Mouse (Mus musculus): ENCODE measurements at regions not wholly inside any gene's neighbourhood (a gene's known extent, or its start where the extent isn't known, plus 50 kb on each side); places are given as distances from the start of the nearest gene placed in this dataset.

DNA sequence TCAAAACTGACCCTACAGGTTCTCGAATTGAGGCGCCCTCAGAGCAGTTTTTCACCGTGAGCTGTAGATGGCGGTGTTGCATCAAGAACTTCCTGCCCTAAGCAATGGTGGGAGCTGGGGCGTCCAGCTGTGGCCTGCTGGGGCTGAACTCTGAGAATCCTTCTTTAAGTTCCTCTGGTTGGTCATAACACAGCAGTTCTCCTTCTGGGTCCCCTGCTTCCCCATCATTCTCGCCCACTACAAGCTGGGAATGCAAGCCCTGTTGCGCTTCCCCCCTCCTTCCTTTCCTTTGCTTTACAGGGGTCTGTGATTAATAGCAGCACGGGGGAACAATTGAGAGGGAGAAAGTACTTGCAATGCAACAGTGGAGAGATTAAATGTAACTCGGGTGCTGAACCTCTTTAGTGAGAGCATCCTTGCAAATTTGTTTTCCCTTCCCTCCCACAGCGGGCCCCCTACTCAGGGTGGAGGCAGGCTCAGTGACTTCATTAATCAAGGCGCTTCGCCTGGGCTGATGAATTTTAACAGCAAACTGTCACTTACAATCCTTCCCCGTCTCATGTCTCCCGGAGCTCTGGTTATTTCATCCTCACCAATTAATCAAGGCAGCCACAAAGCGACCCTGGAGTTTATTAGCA, 794.3 kb upstream of the Api5 start:
- Histone ChIP-seq H3K9me3 (ENCODE audit: control insufficient read depth, low read length) (no peaks in the 10 kb centered on the region), H3K27me3 (ENCODE audit: control insufficient read depth, insufficient read depth, low read length) (no peaks in the 10 kb centered on the region), H3K4me3 (ENCODE audit: low read depth, low read length) (no peak overlapping the region), H3K9ac (ENCODE audit: low read length) (no peak overlapping the region), H3K4me2 (ENCODE audit: low read depth, severe bottlenecking) (peak overlapping the region; percentile 40), H3K36me3 (ENCODE audit: control insufficient read depth, insufficient read depth, low read length) (no peaks in the 10 kb centered on the region), H3K27ac (replicated peaks; ENCODE audit: low read depth, low read length) (no peak overlapping the region), H3K4me1 (ENCODE audit: control insufficient read depth, insufficient read depth, low read length) (no peaks in the 10 kb centered on the region)
- 1% methylated on average over 15 of the region's 15 CpGs for WGBS
- ATAC-seq (ENCODE audit: insufficient number of reproducible peaks, low FRiP score, low TSS enrichment, low read depth) (peak; percentile 87), DNase-seq (ENCODE audit: low spot score) (peak; percentile 87)

DNA sequence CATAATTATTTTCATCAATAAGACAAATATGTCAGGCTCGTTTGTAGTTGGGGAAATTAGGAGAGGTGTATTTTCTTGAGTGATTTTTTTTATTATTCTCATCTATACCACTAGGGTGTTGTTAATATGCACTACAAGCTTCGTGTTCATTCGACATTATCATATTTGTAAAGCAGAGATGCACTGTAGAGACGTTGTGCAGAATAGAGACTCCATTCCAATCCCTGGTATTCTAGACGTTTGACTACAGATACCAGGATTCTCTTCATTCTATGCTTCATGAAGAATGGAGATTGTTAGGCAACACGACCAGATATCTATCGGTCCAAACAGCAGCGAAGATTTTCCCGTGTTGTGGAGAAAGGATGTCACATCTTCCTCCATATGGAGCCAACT, 793.8 kb upstream of the Api5 start:
- no peaks in the 10 kb centered on the region for H3K9me3 ChIP-seq (ENCODE audit: control insufficient read depth, low read length)
- no peaks in the 10 kb centered on the region for H3K36me3 ChIP-seq (ENCODE audit: control insufficient read depth, insufficient read depth, low read length)
- no peak for DNase-seq (ENCODE audit: low spot score)
- 31% methylated on average over 9 of the region's 9 CpGs for WGBS
- H3K27ac ChIP-seq (replicated peaks; ENCODE audit: low read depth, low read length) = no peak overlapping the region
- H3K4me1 ChIP-seq (ENCODE audit: control insufficient read depth, insufficient read depth, low read length) = no peaks in the 10 kb centered on the region
- no peak overlapping the region for H3K4me3 ChIP-seq (ENCODE audit: low read depth, low read length)
- H3K27me3 ChIP-seq (ENCODE audit: control insufficient read depth, insufficient read depth, low read length) = no peaks in the 10 kb centered on the region
- H3K9ac ChIP-seq (ENCODE audit: low read length) = no peak overlapping the region
- no peak overlapping the region for H3K4me2 ChIP-seq (ENCODE audit: low read depth, severe bottlenecking)
- ATAC-seq (ENCODE audit: insufficient number of reproducible peaks, low FRiP score, low TSS enrichment, low read depth) = no peak

- WGBS = 96% methylated on average over 2 of the region's 2 CpGs
Measured at GRCm38 (mm10) chr2:95229386-95229785, 791.5 kb upstream of the Api5 start.

DNA sequence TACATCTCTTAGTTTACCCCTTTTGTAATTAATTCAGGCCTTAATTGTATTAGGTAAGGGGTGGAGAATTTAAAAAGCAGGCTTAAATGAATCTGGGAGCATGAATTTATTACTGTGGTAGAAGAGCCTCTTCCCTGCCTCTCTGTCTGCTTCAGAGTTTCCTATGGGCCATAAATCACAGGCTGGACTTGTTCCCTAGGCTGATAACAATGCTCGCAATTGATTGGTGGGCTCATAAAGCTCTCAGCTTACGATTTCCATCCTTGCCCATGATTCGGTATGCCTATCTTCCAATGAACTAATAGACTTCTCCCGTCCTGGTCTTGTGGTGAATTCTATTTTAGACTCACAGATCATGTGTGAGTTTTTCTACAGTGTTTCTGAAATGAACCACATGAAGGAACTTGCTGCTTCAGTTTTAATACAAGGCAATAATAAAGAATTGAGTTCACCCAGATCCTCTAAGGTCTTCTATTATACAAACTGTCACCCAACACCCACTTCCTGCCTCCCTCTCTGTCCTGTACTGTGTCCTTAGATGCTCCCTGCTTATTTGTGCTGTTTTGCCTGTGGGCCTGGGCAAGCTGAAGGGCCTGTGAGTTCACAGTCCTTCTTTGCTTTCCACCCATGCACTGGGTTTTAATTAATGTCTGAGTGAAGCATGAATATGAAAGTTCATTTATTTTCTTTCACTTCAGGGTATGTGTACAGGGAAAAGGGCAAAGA, 772.4 kb upstream of the Api5 start:
- Histone ChIP-seq H3K27ac (replicated peaks; ENCODE audit: low read depth, low read length) (no peak overlapping the region), H3K9me3 (ENCODE audit: control insufficient read depth, low read length) (no peaks in the 10 kb centered on the region), H3K27me3 (ENCODE audit: control insufficient read depth, insufficient read depth, low read length) (no peaks in the 10 kb centered on the region), H3K36me3 (ENCODE audit: control insufficient read depth, insufficient read depth, low read length) (no peaks in the 10 kb centered on the region), H3K4me2 (ENCODE audit: low read depth, severe bottlenecking) (no peak overlapping the region), H3K4me3 (ENCODE audit: low read depth, low read length) (no peak overlapping the region), H3K9ac (ENCODE audit: low read length) (no peak overlapping the region), H3K4me1 (ENCODE audit: control insufficient read depth, insufficient read depth, low read length) (no peaks in the 10 kb centered on the region)
- 28% methylated on average over 4 of the region's 4 CpGs for WGBS
- ATAC-seq (ENCODE audit: insufficient number of reproducible peaks, low FRiP score, low TSS enrichment, low read depth) = no peak
- no peak for DNase-seq (ENCODE audit: low spot score)

More at GRCm38 (mm10) chr2:95229386-95229785, 791.5 kb upstream of the Api5 start:
- DNase-seq (ENCODE audit: low spot score) = no peak
- Histone ChIP-seq H3K36me3 (ENCODE audit: control insufficient read depth, insufficient read depth, low read length) (no peaks in the 10 kb centered on the region), H3K4me2 (ENCODE audit: low read depth, severe bottlenecking) (no peak overlapping the region), H3K4me3 (ENCODE audit: low read depth, low read length) (no peak overlapping the region), H3K27ac (replicated peaks; ENCODE audit: low read depth, low read length) (no peak overlapping the region), H3K9ac (ENCODE audit: low read length) (no peak overlapping the region), H3K4me1 (ENCODE audit: control insufficient read depth, insufficient read depth, low read length) (no peaks in the 10 kb centered on the region), H3K9me3 (ENCODE audit: control insufficient read depth, low read length) (no peaks in the 10 kb centered on the region), H3K27me3 (ENCODE audit: control insufficient read depth, insufficient read depth, low read length) (no peaks in the 10 kb centered on the region)
- ATAC-seq (ENCODE audit: insufficient number of reproducible peaks, low FRiP score, low TSS enrichment, low read depth) = no peak

All from limb, embryonic 11.5 days (tissue).